Mouse (Mus musculus): ENCODE results near the gene Shc4.

The Shc4 gene

GRCm38 (mm10) chr2:125623211-125623610, 100.7 kb downstream of the Shc4 start:
- peaks cover 40% of the 10 kb centered on the region for H3K36me3 ChIP-seq (ENCODE audit: insufficient read depth, low read length)
- H3K4me1 ChIP-seq (replicated peaks; ENCODE audit: low read depth, low read length), result peaks cover 31% of the 10 kb centered on the region
- 0 out of 2 replicates have a peak overlapping the region, but pooled peaks have one; percentile 93 for H3K4me3 ChIP-seq (replicated peaks; ENCODE audit: low read length)
- H3K9me3 ChIP-seq (ENCODE audit: low read length), result peaks cover 14% of the 10 kb centered on the region
- no peak for TF ChIP-seq CTCF (conservative IDR thresholded peaks at IDR 0.05; ENCODE audit: low read length)
- TF ChIP-seq NANOG (IDR thresholded peaks at IDR 0.05; ENCODE audit: borderline replicate concordance, low read length), result no peak
- no peak for TF ChIP-seq POU5F1 (IDR thresholded peaks at IDR 0.05; ENCODE audit: borderline replicate concordance, low read length)
- H3K27me3 ChIP-seq (ENCODE audit: insufficient read depth, low read length), result no peaks in the 10 kb centered on the region

- no peaks in the 10 kb centered on the region for H3K9me3 ChIP-seq (ENCODE audit: low read length)
- no peak overlapping the region for H3K4me3 ChIP-seq (replicated peaks; ENCODE audit: low read length)
- H3K36me3 ChIP-seq (ENCODE audit: insufficient read depth, low read length), result peaks cover 68% of the 10 kb centered on the region
- no peaks in the 10 kb centered on the region for H3K27me3 ChIP-seq (ENCODE audit: insufficient read depth, low read length)
- H3K4me1 ChIP-seq (replicated peaks; ENCODE audit: low read depth, low read length), result peaks cover 26% of the 10 kb centered on the region
- TF ChIP-seq NANOG (IDR thresholded peaks at IDR 0.05; ENCODE audit: borderline replicate concordance, low read length), result no peak
- TF ChIP-seq CTCF (conservative IDR thresholded peaks at IDR 0.05; ENCODE audit: low read length), result no peak
- no peak for TF ChIP-seq POU5F1 (IDR thresholded peaks at IDR 0.05; ENCODE audit: borderline replicate concordance, low read length)
Observed at GRCm38 (mm10) chr2:125620213-125620907, 103.6 kb downstream of the Shc4 start.

DNA sequence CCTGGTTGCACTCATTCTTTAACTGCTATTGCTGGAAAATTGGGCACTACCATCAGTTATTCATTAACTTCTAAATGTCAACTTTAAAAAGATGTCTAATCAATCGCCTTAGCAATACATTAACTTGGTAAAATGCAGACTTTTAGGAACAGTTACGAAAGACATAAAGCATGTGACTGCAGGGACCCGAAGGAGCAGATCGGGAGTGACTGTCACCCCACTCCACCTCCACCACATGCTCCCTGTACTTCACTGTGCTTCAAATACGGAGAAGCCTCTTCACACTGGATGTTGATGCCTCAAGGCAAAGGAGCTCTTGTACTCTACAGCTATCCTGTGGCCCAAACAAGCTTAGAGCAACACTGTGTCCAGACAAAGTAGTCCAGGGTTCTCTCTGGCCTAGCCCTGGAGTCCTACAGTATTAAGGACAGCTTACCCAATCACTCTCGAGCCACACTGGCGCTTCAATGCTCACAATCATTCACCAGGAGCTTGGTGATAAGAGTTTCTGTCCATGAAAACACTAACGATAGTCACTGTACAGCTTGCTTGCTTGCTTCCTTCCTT, 108.0 kb downstream of the Shc4 start:
- Histone ChIP-seq H3K27me3 (ENCODE audit: insufficient read depth, low read length) (no peaks in the 10 kb centered on the region), H3K9me3 (ENCODE audit: low read length) (no peaks in the 10 kb centered on the region), H3K4me1 (replicated peaks; ENCODE audit: low read depth, low read length) (0 out of 2 replicates have a peak, but pooled peaks cover 6% of the 10 kb centered on the region), H3K36me3 (ENCODE audit: insufficient read depth, low read length) (peaks cover 98% of the 10 kb centered on the region), H3K4me3 (replicated peaks; ENCODE audit: low read length) (no peak overlapping the region)
- TF ChIP-seq NANOG (IDR thresholded peaks at IDR 0.05; ENCODE audit: borderline replicate concordance, low read length) (no peak), POU5F1 (IDR thresholded peaks at IDR 0.05; ENCODE audit: borderline replicate concordance, low read length) (no peak), CTCF (conservative IDR thresholded peaks at IDR 0.05; ENCODE audit: low read length) (no peak)

GRCm38 (mm10) chr2:125615440-125615839, 108.5 kb downstream of the Shc4 start:
- Histone ChIP-seq H3K9me3 (ENCODE audit: low read length) (no peaks in the 10 kb centered on the region), H3K4me1 (replicated peaks; ENCODE audit: low read depth, low read length) (0 out of 2 replicates have a peak, but pooled peaks cover 4% of the 10 kb centered on the region), H3K36me3 (ENCODE audit: insufficient read depth, low read length) (peaks cover 98% of the 10 kb centered on the region), H3K4me3 (replicated peaks; ENCODE audit: low read length) (no peak overlapping the region), H3K27me3 (ENCODE audit: insufficient read depth, low read length) (no peaks in the 10 kb centered on the region)
- TF ChIP-seq NANOG (IDR thresholded peaks at IDR 0.05; ENCODE audit: borderline replicate concordance, low read length) (no peak), POU5F1 (IDR thresholded peaks at IDR 0.05; ENCODE audit: borderline replicate concordance, low read length) (no peak), CTCF (conservative IDR thresholded peaks at IDR 0.05; ENCODE audit: low read length) (no peak)

DNA sequence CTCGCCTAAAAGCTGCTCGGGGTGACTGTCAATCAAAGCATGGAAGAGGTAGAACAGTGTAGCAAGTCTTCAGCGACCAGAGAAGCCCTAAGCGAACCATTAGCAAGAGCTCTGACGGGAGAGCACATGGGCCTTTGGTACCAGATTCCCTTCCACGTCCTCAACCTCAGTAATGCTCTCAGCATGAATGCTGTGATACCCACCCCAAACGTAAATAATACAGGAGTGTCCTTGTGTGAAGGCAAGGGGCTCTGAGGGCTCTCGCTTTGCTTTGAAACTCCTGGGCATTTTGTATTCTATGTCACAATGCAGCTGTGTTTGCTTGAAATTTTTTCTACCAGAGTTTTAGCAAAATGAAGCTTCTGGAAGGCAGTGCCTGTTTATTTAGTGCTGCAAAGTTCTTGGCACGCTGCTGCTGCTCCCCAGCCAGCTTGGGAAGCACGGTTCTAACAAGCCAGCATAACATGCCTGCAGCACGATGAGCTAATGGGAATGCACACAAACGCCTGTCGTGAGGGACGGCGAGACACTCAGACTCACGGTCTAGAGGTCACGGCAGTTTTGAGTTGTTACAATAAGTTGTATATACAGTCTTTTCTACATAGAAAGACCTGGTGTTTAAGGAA, 117.6 kb downstream of the Shc4 start:
- H3K4me3 ChIP-seq (replicated peaks; ENCODE audit: low read length), result no peak overlapping the region
- H3K27me3 ChIP-seq (ENCODE audit: insufficient read depth, low read length), result no peaks in the 10 kb centered on the region
- no peaks in the 10 kb centered on the region for H3K4me1 ChIP-seq (replicated peaks; ENCODE audit: low read depth, low read length)
- H3K9me3 ChIP-seq (ENCODE audit: low read length), result no peaks in the 10 kb centered on the region
- no peak for TF ChIP-seq NANOG (IDR thresholded peaks at IDR 0.05; ENCODE audit: borderline replicate concordance, low read length)
- no peak for TF ChIP-seq CTCF (conservative IDR thresholded peaks at IDR 0.05; ENCODE audit: low read length)
- TF ChIP-seq POU5F1 (IDR thresholded peaks at IDR 0.05; ENCODE audit: borderline replicate concordance, low read length), result no peak
- H3K36me3 ChIP-seq (ENCODE audit: insufficient read depth, low read length), result peaks cover 93% of the 10 kb centered on the region

DNA sequence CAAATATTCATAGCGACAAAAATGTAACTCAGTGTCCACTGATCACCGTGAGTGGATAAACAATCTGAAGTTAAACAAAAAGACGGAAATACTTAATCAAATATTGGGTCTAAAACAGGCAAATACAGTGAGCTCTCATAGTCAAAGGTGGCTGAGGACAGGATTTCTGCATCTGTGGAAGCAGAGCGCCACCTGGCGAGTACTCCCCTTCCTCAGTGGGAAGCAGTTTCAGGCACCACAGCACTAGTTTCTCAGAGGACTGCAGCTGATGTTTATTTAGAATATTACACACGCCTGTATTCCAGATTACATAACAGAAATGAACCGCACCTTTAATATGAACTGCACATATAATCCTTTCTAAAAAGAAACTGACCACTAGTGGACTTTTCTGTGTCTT, 119.3 kb downstream of the Shc4 start:
- H3K9me3 ChIP-seq (ENCODE audit: low read length), result no peaks in the 10 kb centered on the region
- H3K27me3 ChIP-seq (ENCODE audit: insufficient read depth, low read length), result no peaks in the 10 kb centered on the region
- H3K36me3 ChIP-seq (ENCODE audit: insufficient read depth, low read length), result peaks cover 97% of the 10 kb centered on the region
- H3K4me3 ChIP-seq (replicated peaks; ENCODE audit: low read length), result no peak overlapping the region
- TF ChIP-seq NANOG (IDR thresholded peaks at IDR 0.05; ENCODE audit: borderline replicate concordance, low read length), result no peak
- peak; percentile 39 for TF ChIP-seq CTCF (conservative IDR thresholded peaks at IDR 0.05; ENCODE audit: low read length)
- no peak for TF ChIP-seq POU5F1 (IDR thresholded peaks at IDR 0.05; ENCODE audit: borderline replicate concordance, low read length)
- no peaks in the 10 kb centered on the region for H3K4me1 ChIP-seq (replicated peaks; ENCODE audit: low read depth, low read length)

DNA sequence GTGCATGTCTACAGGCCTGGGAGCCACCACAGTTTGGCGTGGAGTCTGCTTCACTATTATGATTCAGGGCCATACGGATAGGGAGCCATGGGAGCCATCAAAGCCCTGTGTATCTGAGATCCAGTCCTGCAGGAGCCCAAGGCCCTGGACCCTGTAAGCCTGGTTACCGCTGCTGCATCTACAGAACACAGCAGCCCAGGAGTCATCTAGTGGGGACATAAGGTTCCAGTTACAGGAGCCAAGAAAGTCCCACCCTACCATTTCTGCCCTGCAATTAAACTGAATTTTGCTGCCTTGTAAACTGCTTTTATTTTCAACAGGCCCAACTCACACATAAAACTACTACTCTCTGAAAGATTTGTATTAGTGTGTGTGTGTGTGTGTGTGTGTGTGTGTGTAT, 121.0 kb downstream of the Shc4 start:
- Histone ChIP-seq H3K4me1 (replicated peaks; ENCODE audit: low read depth, low read length) (no peaks in the 10 kb centered on the region), H3K27me3 (ENCODE audit: insufficient read depth, low read length) (no peaks in the 10 kb centered on the region), H3K4me3 (replicated peaks; ENCODE audit: low read length) (no peak overlapping the region), H3K36me3 (ENCODE audit: insufficient read depth, low read length) (peaks cover 98% of the 10 kb centered on the region), H3K9me3 (ENCODE audit: low read length) (no peaks in the 10 kb centered on the region)
- no peak for TF ChIP-seq POU5F1 (IDR thresholded peaks at IDR 0.05; ENCODE audit: borderline replicate concordance, low read length)
- no peak for TF ChIP-seq CTCF (conservative IDR thresholded peaks at IDR 0.05; ENCODE audit: low read length)
- no peak for TF ChIP-seq NANOG (IDR thresholded peaks at IDR 0.05; ENCODE audit: borderline replicate concordance, low read length)

GRCm38 (mm10) chr2:125598958-125599357, 125.0 kb downstream of the Shc4 start:
- peaks cover 94% of the 10 kb centered on the region for H3K36me3 ChIP-seq (ENCODE audit: insufficient read depth, low read length)
- no peak for TF ChIP-seq CTCF (conservative IDR thresholded peaks at IDR 0.05; ENCODE audit: low read length)
- TF ChIP-seq POU5F1 (IDR thresholded peaks at IDR 0.05; ENCODE audit: borderline replicate concordance, low read length), result no peak
- TF ChIP-seq NANOG (IDR thresholded peaks at IDR 0.05; ENCODE audit: borderline replicate concordance, low read length), result no peak
- H3K4me1 ChIP-seq (replicated peaks; ENCODE audit: low read depth, low read length), result no peaks in the 10 kb centered on the region
- no peak overlapping the region for H3K4me3 ChIP-seq (replicated peaks; ENCODE audit: low read length)
- no peaks in the 10 kb centered on the region for H3K27me3 ChIP-seq (ENCODE audit: insufficient read depth, low read length)
- no peaks in the 10 kb centered on the region for H3K9me3 ChIP-seq (ENCODE audit: low read length)
